Mouse (Mus musculus): ENCODE data around the gene Dop1a. TPM values are rescaled to one million over a fixed set of nuclear protein-coding genes. Genes with fewer than 3 reads are reported as not detected.

The Dop1a gene
- polyA plus RNA-seq, 1 experiment, result 19.7 TPM

GRCm38 (mm10) chr9:86438337-86439009 is 28.5 kb upstream of the Dop1a start:
- no peaks in the 10 kb centered on the region for H3K27me3 ChIP-seq (ENCODE audit: control insufficient read depth, insufficient read depth, low read length)
- no peak overlapping the region for H3K27ac ChIP-seq (ENCODE audit: control insufficient read depth, insufficient read depth, low read length)
- no peak for TF ChIP-seq POLR2A (IDR thresholded peaks at IDR 0.05; ENCODE audit: control insufficient read depth, extremely low read depth, insufficient read depth, low read length, poor library complexity)
- no peak for TF ChIP-seq CTCF (IDR thresholded peaks at IDR 0.05; ENCODE audit: borderline replicate concordance, control insufficient read depth, extremely low read depth, insufficient read depth, low read length, poor library complexity)
- H3K4me3 ChIP-seq (ENCODE audit: control insufficient read depth, insufficient read depth, low read length), result no peak overlapping the region
- no peak for DNase-seq
- H3K4me1 ChIP-seq (replicated peaks; ENCODE audit: control insufficient read depth, insufficient read depth, low read length), result no peaks in the 10 kb centered on the region
- no peaks in the 10 kb centered on the region for H3K36me3 ChIP-seq (ENCODE audit: control insufficient read depth, insufficient read depth, low read length)
- 92% methylated on average over 11 of the region's 11 CpGs for WGBS

DNA sequence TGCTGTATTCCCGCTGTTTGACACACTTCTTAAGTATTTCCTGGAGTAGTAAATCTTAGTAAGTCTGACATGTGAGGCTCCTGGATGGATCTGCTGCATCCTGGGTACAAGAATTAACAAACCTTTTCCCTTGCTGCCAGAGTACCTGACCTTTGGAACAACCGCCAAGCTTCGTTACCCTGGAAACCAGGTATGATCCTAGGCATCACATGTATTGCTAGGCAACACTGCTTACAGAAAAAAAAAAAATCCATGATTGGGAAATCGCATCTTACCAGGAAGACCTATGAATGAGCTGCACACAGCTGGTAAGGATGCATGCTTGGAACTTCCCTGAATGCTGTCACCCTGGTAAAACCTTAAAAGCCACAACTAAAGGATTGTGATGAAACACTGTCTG is 24.7 kb upstream of the Dop1a start:
- Histone ChIP-seq H3K27ac (ENCODE audit: control insufficient read depth, insufficient read depth, low read length) (no peak overlapping the region), H3K36me3 (ENCODE audit: control insufficient read depth, insufficient read depth, low read length) (no peaks in the 10 kb centered on the region), H3K4me1 (replicated peaks; ENCODE audit: control insufficient read depth, insufficient read depth, low read length) (no peaks in the 10 kb centered on the region), H3K27me3 (ENCODE audit: control insufficient read depth, insufficient read depth, low read length) (no peaks in the 10 kb centered on the region), H3K4me3 (ENCODE audit: control insufficient read depth, insufficient read depth, low read length) (no peak overlapping the region)
- TF ChIP-seq POLR2A (IDR thresholded peaks at IDR 0.05; ENCODE audit: control insufficient read depth, extremely low read depth, insufficient read depth, low read length, poor library complexity) (no peak), CTCF (IDR thresholded peaks at IDR 0.05; ENCODE audit: borderline replicate concordance, control insufficient read depth, extremely low read depth, insufficient read depth, low read length, poor library complexity) (no peak)
- DNase-seq, result no peak
- 94% methylated on average over 4 of the region's 4 CpGs for WGBS

GRCm38 (mm10) chr9:86446847-86447246 is 20.1 kb upstream of the Dop1a start:
- TF ChIP-seq CTCF (IDR thresholded peaks at IDR 0.05; ENCODE audit: borderline replicate concordance, control insufficient read depth, extremely low read depth, insufficient read depth, low read length, poor library complexity), result no peak
- no peak for TF ChIP-seq POLR2A (IDR thresholded peaks at IDR 0.05; ENCODE audit: control insufficient read depth, extremely low read depth, insufficient read depth, low read length, poor library complexity)
- Histone ChIP-seq H3K36me3 (ENCODE audit: control insufficient read depth, insufficient read depth, low read length) (no peaks in the 10 kb centered on the region), H3K27me3 (ENCODE audit: control insufficient read depth, insufficient read depth, low read length) (no peaks in the 10 kb centered on the region), H3K4me3 (ENCODE audit: control insufficient read depth, insufficient read depth, low read length) (no peak overlapping the region), H3K27ac (ENCODE audit: control insufficient read depth, insufficient read depth, low read length) (no peak overlapping the region), H3K4me1 (replicated peaks; ENCODE audit: control insufficient read depth, insufficient read depth, low read length) (no peaks in the 10 kb centered on the region)
- DNase-seq, result no peak
- 72% methylated on average over 7 of the region's 7 CpGs for WGBS

DNA sequence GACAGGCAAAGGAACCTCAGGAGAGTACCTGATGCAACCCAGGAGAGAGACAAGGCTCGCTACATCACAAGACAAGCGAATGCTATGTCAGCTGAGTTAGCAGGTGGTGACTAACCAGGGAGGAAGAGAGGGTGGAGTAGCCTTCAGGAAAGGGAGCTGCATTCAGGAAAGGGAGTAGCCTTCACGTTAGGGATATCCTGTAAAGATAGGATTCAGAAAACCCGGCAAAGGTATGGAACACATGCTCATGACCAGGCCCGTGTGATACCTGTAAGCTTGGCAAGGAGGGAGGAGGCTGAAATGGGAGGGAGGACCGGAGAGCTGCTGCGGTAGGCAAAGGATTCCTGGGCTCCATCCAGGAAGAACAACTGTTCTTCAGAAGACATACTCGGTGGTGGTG is 19.5 kb upstream of the Dop1a start:
- DNase-seq, result no peak
- Histone ChIP-seq H3K36me3 (ENCODE audit: control insufficient read depth, insufficient read depth, low read length) (no peaks in the 10 kb centered on the region), H3K4me1 (replicated peaks; ENCODE audit: control insufficient read depth, insufficient read depth, low read length) (no peaks in the 10 kb centered on the region), H3K4me3 (ENCODE audit: control insufficient read depth, insufficient read depth, low read length) (no peak overlapping the region), H3K27me3 (ENCODE audit: control insufficient read depth, insufficient read depth, low read length) (no peaks in the 10 kb centered on the region), H3K27ac (ENCODE audit: control insufficient read depth, insufficient read depth, low read length) (no peak overlapping the region)
- WGBS, result 96% methylated on average over 8 of the region's 8 CpGs
- TF ChIP-seq POLR2A (IDR thresholded peaks at IDR 0.05; ENCODE audit: control insufficient read depth, extremely low read depth, insufficient read depth, low read length, poor library complexity) (no peak), CTCF (IDR thresholded peaks at IDR 0.05; ENCODE audit: borderline replicate concordance, control insufficient read depth, extremely low read depth, insufficient read depth, low read length, poor library complexity) (no peak)

GRCm38 (mm10) chr9:86449581-86449980 is 17.4 kb upstream of the Dop1a start:
- TF ChIP-seq POLR2A (IDR thresholded peaks at IDR 0.05; ENCODE audit: control insufficient read depth, extremely low read depth, insufficient read depth, low read length, poor library complexity) (no peak), CTCF (IDR thresholded peaks at IDR 0.05; ENCODE audit: borderline replicate concordance, control insufficient read depth, extremely low read depth, insufficient read depth, low read length, poor library complexity) (peak; percentile 81; the same call in 1 of the 2 replicates)
- no peak overlapping the region for H3K4me3 ChIP-seq (ENCODE audit: control insufficient read depth, insufficient read depth, low read length)
- H3K4me1 ChIP-seq (replicated peaks; ENCODE audit: control insufficient read depth, insufficient read depth, low read length), result no peaks in the 10 kb centered on the region
- no peak overlapping the region for H3K27ac ChIP-seq (ENCODE audit: control insufficient read depth, insufficient read depth, low read length)
- peak; percentile 69 for DNase-seq
- no peaks in the 10 kb centered on the region for H3K36me3 ChIP-seq (ENCODE audit: control insufficient read depth, insufficient read depth, low read length)
- 21% methylated on average over 11 of the region's 11 CpGs for WGBS
- no peaks in the 10 kb centered on the region for H3K27me3 ChIP-seq (ENCODE audit: control insufficient read depth, insufficient read depth, low read length)

GRCm38 (mm10) chr9:86451094-86451493 is 15.9 kb upstream of the Dop1a start:
- Histone ChIP-seq H3K4me1 (replicated peaks; ENCODE audit: control insufficient read depth, insufficient read depth, low read length) (no peaks in the 10 kb centered on the region), H3K36me3 (ENCODE audit: control insufficient read depth, insufficient read depth, low read length) (no peaks in the 10 kb centered on the region), H3K27ac (ENCODE audit: control insufficient read depth, insufficient read depth, low read length) (no peak overlapping the region), H3K27me3 (ENCODE audit: control insufficient read depth, insufficient read depth, low read length) (no peaks in the 10 kb centered on the region), H3K4me3 (ENCODE audit: control insufficient read depth, insufficient read depth, low read length) (no peak overlapping the region)
- TF ChIP-seq POLR2A (IDR thresholded peaks at IDR 0.05; ENCODE audit: control insufficient read depth, extremely low read depth, insufficient read depth, low read length, poor library complexity), result no peak
- 73% methylated on average over 6 of the region's 6 CpGs for WGBS
- no peak for DNase-seq

- no peaks in the 10 kb centered on the region for H3K4me1 ChIP-seq (replicated peaks; ENCODE audit: control insufficient read depth, insufficient read depth, low read length)
- H3K4me3 ChIP-seq (ENCODE audit: control insufficient read depth, insufficient read depth, low read length), result no peak overlapping the region
- no peaks in the 10 kb centered on the region for H3K27me3 ChIP-seq (ENCODE audit: control insufficient read depth, insufficient read depth, low read length)
- DNase-seq, result peak; percentile 63
- H3K36me3 ChIP-seq (ENCODE audit: control insufficient read depth, insufficient read depth, low read length), result no peaks in the 10 kb centered on the region
- WGBS, result 5% methylated on average over 13 of the region's 13 CpGs
- peak; percentile 83 for TF ChIP-seq CTCF (IDR thresholded peaks at IDR 0.05; ENCODE audit: borderline replicate concordance, control insufficient read depth, extremely low read depth, insufficient read depth, low read length, poor library complexity)
- no peak for TF ChIP-seq POLR2A (IDR thresholded peaks at IDR 0.05; ENCODE audit: control insufficient read depth, extremely low read depth, insufficient read depth, low read length, poor library complexity)
- no peak overlapping the region for H3K27ac ChIP-seq (ENCODE audit: control insufficient read depth, insufficient read depth, low read length)
Observed at GRCm38 (mm10) chr9:86451617-86452016, 15.3 kb upstream of the Dop1a start.

Measured in thymus, adult 2 months (tissue).